Mouse (Mus musculus) lung, postnatal 4 days (tissue): ENCODE measurements around the gene Perp.
A peak's percentile ranks its signal among the peaks of the same experiment; 100 is the strongest.

Source experiments
- DNase-seq, 2 experiments: peaks; one replicate each; pipeline ENCODE4 v3.0.0; 2021

The Perp gene

GRCm38 (mm10) chr10:18844441-18845286, at the start of gene Perp:
TSS of gene Perp (plus strand) at chr10:18845020.
- peak; percentile 78 to 90 for DNase-seq

DNA sequence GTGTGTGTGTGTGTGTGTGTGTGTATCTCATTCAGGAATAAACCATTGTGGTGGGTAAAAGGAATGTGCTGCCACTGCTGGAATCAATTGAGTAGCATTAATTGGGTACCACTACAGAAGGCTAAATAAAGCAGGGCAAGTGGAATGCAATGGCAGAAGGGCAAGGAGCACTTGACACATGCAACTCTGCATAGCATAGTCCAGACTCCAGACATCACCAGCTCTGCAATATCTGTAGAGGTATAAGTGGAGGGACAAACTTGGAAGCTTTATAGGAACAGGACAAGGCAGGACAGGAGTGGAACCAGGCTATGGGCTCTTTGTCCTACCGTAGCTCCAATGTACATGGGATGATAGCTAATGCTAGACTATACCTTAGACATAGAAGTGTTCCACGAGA, 33.1 kb upstream of the Perp start:
- DNase-seq: no peak

DNA sequence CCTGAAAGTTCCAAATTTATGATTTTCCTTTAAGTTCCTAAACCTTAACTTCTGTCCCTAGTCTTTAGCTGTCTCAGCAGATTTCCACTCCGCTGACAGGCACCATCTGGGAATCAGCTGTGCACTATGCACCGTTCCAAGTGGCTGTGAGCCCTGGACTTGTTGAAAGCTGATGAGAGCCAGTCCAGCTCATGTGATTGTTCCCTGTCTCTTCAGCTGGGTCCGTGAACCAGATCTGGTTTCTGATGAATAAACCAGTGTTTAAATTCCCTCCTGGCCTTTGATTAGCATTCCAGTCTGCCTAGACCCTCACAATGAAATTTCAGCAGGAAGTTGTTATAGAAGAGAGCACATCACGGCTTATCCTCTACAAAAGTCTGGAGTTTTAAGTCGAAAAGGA, 28.3 kb upstream of the Perp start:
- DNase-seq: peak; percentile 34 to 80

GRCm38 (mm10) chr10:18825143-18825542, 19.7 kb upstream of the Perp start:
- DNase-seq: no peak

- no peak for DNase-seq
Observed at GRCm38 (mm10) chr10:18826107-18826506, 18.7 kb upstream of the Perp start.

DNA sequence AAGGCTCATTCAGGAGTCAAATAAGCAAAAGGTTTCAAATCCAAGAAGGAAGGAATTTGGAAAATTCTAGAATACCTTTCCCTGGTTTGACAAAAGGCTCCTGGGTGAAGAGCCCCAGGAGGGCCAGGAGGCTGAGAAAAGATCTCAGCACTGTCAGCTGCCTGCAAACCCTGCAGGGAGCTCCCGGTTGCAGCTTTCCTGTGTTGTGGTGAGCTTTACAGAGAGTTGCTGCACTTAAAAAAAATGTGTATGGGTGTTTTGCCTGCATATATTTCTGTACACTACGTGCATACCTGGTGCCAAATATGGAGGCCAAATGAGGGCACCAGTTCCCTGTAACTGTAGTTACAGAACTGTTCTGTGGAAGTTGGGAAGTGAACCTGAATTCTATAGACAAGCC, 16.9 kb upstream of the Perp start:
- no peak for DNase-seq

DNA sequence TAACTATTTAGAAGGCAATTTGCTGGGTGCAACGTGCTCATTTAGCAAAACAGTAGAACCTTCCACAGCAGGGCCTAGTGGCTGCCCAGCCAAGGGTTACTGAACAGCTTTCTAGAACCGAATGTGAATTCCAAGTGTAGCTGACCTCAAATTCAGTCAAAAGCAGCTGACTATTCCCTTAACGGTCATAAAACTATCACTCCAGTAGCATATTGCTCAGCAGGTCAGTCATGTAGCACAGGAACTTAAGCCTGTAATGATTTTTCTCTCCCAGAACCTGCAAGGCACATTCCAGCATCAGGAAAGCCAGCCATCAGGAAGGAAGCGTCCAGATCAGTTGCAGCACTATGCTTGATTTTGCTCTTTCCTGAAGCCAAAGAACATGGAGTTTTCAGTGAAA, 14.5 kb upstream of the Perp start:
- no peak for DNase-seq

DNA sequence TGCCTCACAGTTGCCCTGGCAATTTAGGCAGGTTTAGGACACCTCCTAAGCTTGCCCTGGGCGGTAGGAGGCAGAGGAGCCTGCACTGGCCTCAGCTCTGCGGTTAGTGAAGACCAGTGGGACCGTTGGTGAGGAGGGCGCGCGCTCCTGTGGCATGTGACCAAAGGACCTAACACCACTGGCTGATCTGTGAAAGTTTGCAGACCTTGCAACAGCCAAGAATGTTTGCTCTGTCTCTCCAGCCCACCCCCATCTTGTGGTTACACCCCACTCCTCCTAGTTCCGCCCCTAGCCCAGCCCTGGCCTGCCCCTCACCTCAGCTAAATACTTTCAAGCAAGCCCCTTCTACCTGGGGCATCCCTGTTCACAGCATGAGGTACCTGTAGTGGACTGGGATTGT, 13.0 kb upstream of the Perp start:
- peak in 1 of 2 experiments; percentile 26 for DNase-seq

DNA sequence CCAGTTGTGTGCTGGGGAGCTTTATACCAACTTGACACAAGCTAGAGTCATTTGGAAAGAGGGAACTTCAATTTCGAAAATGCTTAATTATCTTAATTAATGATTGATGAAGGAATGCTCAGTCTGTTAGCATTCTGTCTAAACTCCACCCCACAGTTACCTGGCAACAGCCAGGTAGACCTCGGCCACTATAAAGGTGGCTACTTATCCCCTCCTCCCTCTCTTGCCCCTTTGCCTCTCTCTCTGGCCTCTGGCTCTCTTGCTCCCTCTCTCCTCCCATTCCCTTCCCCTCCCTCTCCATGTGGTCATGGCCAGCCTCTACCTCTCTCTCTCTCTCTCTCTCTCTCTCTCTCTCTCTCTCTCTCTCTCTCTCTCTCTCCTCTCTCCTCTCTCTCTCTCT, 10.4 kb upstream of the Perp start:
- no peak for DNase-seq

- peak in 1 of 2 experiments; percentile 55 for DNase-seq
Observed at GRCm38 (mm10) chr10:18835684-18836479, 8.9 kb upstream of the Perp start.

DNA sequence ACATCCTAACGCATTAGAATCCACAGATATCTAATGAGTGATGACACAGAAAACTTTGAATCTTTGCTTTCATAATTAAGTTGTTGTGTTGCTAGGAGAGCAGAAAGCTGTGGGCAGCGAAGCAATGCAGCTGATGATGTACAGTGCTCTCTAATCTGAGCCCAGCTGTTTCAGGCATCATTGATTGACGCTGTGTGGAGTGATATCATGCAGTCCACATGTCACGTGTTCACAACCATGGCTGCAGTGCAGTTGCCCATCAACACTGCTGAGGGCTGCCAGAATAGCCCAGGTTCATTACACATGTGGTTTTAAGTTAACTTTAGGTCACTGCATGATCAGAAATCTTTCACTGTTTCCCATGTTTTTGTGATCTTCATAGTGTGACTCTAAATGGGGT, 5.3 kb upstream of the Perp start:
- peak in 1 of 2 experiments; percentile 27 for DNase-seq

DNA sequence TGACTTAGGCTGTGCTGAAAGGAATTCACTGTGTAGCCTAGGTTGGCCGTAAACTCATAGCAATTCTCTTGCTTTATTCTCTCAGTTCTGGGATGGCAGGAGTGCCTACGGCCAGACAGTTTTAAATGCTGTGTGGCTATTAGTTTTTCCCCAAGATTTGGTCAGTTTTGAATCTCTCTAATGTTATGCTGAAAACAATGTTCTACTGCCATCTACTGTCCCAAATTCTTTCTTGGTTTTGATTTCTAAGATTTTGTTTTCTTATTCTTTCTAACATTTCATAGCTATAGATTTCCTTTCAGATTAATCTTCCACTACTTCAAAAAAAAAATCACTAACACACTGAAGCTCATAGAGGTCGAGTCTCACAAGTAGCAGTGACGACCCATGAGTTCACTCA, 4.1 kb upstream of the Perp start:
- DNase-seq: no peak

- no peak for DNase-seq
Observed at GRCm38 (mm10) chr10:18845287-18845662, 455 bp downstream of the Perp start.

DNA sequence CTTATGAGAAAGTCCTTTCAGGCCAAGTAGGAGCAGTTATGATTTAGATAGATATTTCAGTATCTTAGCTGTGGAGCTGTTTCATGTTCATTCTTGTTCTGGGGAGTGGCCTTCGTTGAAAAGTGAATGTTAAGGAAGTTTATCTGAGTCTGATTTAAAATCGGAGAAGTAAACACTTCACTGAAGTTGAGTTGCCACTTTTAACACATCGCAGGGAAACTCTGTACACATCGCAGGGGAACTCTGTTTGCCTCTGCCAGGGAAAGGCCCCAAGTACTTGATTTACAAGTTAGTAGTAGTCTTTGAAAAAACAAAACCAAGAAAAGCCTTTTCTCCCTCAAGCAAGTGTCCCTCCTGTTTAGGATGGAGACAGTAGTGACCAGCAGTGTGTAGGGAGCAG, 891 bp downstream of the Perp start:
- DNase-seq: peak; percentile 11 to 30

DNA sequence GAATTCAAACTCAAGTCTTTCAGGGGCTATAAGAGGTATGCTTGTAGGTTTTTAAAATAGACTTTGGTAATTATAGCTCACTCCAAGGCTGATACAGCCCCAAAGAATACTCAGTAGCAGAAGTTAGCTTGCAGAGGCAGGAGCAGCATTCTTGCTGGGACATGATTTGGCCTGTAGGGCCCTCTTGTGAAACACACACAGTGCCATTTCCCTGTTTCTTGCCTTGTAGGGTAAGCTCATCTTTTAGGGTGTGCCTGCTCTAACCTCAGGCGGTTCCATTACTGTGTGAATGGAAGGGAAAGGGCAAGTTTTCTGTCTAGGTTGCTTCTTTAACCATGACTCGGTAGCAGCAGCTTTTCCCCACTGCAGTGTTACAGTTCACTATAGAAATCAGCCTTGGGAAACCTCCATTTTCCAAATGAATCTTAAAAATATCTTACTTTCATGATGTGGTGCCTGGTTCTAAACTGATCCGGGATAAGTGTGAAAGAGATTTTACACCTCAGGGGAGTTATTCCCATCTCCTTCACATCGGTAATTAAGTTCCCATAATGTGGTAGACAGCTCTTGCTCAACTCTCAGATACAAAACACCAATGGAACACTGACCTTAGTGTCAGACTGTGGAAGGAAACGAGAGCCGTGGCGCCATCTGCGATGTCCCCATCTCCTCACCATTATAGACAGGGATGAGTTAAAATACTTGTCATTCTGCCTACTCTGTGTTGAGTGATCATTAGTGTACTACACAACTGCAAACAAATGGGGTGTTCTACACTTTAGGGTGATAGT, 1.8 kb downstream of the Perp start:
- peak in 1 of 2 experiments; percentile 18 for DNase-seq

GRCm38 (mm10) chr10:18850177-18850576, 5.4 kb downstream of the Perp start:
- no peak for DNase-seq

- no peak for DNase-seq
Observed at GRCm38 (mm10) chr10:18853417-18853816, 8.6 kb downstream of the Perp start.

GRCm38 (mm10) chr10:18857244-18857643, 12.4 kb downstream of the Perp start:
- no peak for DNase-seq

DNA sequence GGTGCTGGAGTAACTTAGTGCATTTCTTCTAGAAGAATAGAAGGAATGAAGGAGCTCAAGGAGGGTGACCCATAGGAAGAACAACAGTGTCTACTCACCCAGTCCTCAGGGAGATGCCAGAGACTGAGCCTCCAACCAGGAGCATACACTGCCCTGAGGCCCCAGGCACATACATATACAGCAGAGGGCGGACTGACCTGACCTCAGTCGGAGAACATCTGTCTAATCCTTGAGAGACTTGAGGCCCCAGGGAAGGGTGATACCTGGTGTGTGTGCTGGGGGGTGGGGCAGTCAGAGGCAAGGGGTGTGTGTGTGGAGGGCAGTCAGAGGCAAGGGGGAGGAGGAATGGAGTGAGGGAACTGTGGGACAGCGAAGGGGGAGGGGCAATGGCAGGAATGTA, 14.8 kb downstream of the Perp start:
- no peak for DNase-seq

DNA sequence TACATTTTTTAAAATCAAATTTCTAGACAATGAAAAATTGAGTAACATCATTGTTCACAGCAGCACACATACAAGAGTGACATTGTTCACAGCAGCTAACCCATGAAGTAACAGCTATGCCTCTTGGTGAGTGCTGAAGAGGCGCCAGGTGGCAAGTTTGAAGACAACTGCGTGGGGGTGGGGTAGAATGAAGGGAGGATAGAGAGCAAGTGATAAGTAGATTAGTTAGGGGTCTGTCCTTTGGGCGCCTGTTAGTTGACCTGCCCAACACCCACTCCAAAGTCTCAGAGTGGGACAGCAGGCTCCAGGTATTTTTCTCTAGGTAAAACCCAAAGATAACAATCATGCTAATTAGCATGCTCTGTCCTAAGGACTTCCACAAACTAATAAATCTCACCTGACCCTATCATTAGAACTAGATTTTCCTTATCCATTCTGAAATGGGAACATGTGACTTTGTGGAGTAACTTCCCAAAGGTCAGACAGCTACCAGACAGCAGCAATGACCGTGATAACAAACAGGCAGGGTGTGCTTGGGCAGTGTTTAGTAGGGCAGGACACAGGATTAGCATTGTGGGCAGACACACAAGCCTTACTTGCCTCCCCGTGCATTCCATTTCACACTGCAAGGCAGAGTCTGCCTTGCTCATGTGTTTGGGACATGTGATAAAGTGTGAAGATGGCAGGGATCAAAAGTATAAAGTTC, 15.5 kb downstream of the Perp start:
- no peak for DNase-seq

- DNase-seq: no peak
Observed at GRCm38 (mm10) chr10:18860831-18861230, 16.0 kb downstream of the Perp start.

DNA sequence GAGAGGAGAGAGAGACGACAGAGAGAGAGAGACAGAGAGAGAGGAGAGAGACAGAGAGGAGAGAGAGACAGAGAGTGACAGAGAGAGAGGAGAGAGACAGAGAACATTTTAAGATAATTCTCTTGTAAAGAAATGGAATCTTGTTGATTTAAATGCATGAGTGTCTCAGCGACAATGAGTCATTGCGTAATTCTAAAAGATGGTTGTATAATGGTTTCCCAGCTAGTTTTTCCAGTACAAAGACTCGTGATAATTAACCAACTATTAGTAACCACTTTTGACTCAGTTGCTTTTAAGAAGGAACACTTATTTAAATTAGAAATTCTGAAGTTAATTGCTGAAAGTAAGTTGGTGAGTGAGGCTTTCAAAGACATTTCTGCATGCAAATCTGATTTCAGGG, 16.6 kb downstream of the Perp start:
- DNase-seq: no peak

DNA sequence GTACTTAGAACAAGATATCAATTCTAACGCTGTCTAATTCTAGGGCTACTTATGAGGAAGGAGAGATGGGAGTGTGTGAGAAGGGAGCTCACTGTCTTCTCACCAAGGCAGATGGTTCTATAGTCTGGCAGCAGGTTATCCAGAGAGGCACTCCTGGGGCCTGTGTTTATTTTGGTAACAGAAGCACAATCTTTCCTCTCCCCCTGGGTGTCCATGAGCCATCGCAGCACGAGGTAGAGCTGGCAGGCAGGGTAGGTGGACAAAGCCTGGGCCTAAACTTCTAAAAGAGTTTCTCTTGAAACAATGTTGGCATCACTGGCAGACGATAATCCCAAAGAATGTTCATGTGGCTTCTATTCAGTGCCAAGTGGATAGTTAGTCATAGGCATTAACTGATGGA, 18.5 kb downstream of the Perp start:
- no peak for DNase-seq
